10 mouse cellular contexts compared by ENCODE assay signal in the genomic region with DNA sequence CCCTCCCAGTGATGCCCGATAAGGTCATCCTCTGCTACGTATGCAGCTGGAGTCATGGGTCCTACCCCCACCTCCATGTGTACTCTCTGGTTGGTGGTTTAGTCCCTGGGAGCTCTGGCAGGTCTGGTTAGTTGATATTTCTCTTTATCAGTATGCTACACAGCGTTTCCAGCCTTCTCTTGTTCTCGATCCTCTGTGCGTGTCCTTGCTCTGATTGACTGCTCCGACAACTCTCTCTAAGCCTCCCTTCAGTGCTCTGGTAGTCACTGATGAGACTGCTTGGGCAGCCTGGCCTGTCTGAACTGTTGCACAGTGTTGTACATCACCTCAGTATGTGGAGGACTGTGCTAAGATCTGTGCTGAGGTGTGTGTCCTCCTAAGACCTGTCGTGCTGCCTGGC.
DNase-seq lines count a peak whose midpoint lies in the region; ATAC-seq and TF ChIP-seq lines count a peak whose summit lies in the region.
"Had no signal": no experiment of that assay in that cellular context is flagged by ENCODE, and none has a peak within 500 bp of the region (broad histone marks: within the 10 kb centered on the region; RNA-seq: fewer than 3 reads in every experiment).

No protein-coding gene starts in this region.

- no peaks in the 10 kb centered on the region for H3K9me3 ChIP-seq in forebrain, embryonic 11.5 days (ENCODE audit: control insufficient read depth, low read length)
- H3K9me3 ChIP-seq in forebrain, embryonic 16.5 days (ENCODE audit: control insufficient read depth, low read length) = no peaks in the 10 kb centered on the region
- H3K9me3 ChIP-seq in limb, embryonic 10.5 days (replicated peaks) = no peaks in the 10 kb centered on the region
- 0 out of 2 replicates have a peak, but pooled peaks cover 2% of the 10 kb centered on the region for H3K9me3 ChIP-seq in midbrain, embryonic 13.5 days
- H3K9me3 ChIP-seq: heart, embryonic 10.5 days had no signal

- no peak overlapping the region for H3K4me2 ChIP-seq in forebrain, embryonic 11.5 days (ENCODE audit: low read depth, low read length, severe bottlenecking)
- H3K4me2 ChIP-seq in forebrain, embryonic 16.5 days (ENCODE audit: low read length) = no peak overlapping the region
- no peak overlapping the region for H3K4me2 ChIP-seq in midbrain, embryonic 13.5 days (replicated peaks)

- H3K27me3 ChIP-seq in forebrain, embryonic 11.5 days (ENCODE audit: control insufficient read depth, insufficient read depth, low read length) = no peaks in the 10 kb centered on the region
- no peaks in the 10 kb centered on the region for H3K27me3 ChIP-seq in forebrain, embryonic 16.5 days (replicated peaks; ENCODE audit: control insufficient read depth, insufficient read depth, low read length)
- H3K27me3 ChIP-seq in limb, embryonic 10.5 days (ENCODE audit: low read depth, poor library complexity, severe bottlenecking) = no peaks in the 10 kb centered on the region
- no peaks in the 10 kb centered on the region for H3K27me3 ChIP-seq in midbrain, embryonic 13.5 days

- no peak overlapping the region for H3K4me3 ChIP-seq in forebrain, embryonic 11.5 days (ENCODE audit: low read depth, low read length)
- no peak overlapping the region for H3K4me3 ChIP-seq in forebrain, embryonic 16.5 days (replicated peaks; ENCODE audit: low read length)
- H3K4me3 ChIP-seq in limb, embryonic 10.5 days = no peak overlapping the region
- no peak overlapping the region for H3K4me3 ChIP-seq in midbrain, embryonic 13.5 days (replicated peaks)
- H3K4me3 ChIP-seq in layer of hippocampus, adult 2 months = no peak overlapping the region
- H3K4me3 ChIP-seq: heart, embryonic 10.5 days had no signal

- peaks cover 9% of the 10 kb centered on the region; the same call in 1 of the 2 replicates for H3K4me1 ChIP-seq in forebrain, embryonic 11.5 days (replicated peaks; ENCODE audit: control insufficient read depth, insufficient read depth, low read length)
- H3K4me1 ChIP-seq in forebrain, embryonic 16.5 days (replicated peaks; ENCODE audit: control insufficient read depth, insufficient read depth, low read length) = peaks cover 5% of the 10 kb centered on the region
- H3K4me1 ChIP-seq in limb, embryonic 10.5 days = peaks cover 10% of the 10 kb centered on the region
- H3K4me1 ChIP-seq in midbrain, embryonic 13.5 days (replicated peaks) = peaks cover 13% of the 10 kb centered on the region
- H3K4me1 ChIP-seq: heart, embryonic 10.5 days had no signal

- no peak overlapping the region for H3K9ac ChIP-seq in forebrain, embryonic 11.5 days (ENCODE audit: low read length)
- no peak overlapping the region for H3K9ac ChIP-seq in forebrain, embryonic 16.5 days (replicated peaks; ENCODE audit: low read depth, low read length)
- H3K9ac ChIP-seq in midbrain, embryonic 13.5 days (replicated peaks) = no peak overlapping the region

- WGBS in forebrain, embryonic 11.5 days = 76% methylated on average over 7 of the region's 7 CpGs
- WGBS in forebrain, embryonic 16.5 days = 64% methylated on average over 7 of the region's 7 CpGs
- 89% methylated on average over 7 of the region's 7 CpGs for WGBS in limb, embryonic 10.5 days
- WGBS in midbrain, embryonic 13.5 days = 42% methylated on average over 7 of the region's 7 CpGs

- H3K36me3 ChIP-seq in forebrain, embryonic 11.5 days (ENCODE audit: control insufficient read depth, insufficient read depth, low read length) = no peaks in the 10 kb centered on the region
- no peaks in the 10 kb centered on the region for H3K36me3 ChIP-seq in forebrain, embryonic 16.5 days (ENCODE audit: control insufficient read depth, insufficient read depth)
- no peaks in the 10 kb centered on the region for H3K36me3 ChIP-seq in limb, embryonic 10.5 days
- H3K36me3 ChIP-seq in midbrain, embryonic 13.5 days = no peaks in the 10 kb centered on the region
- H3K36me3 ChIP-seq: heart, embryonic 10.5 days had no signal

- no peak for TF ChIP-seq CTCF in layer of hippocampus, adult 2 months (conservative IDR thresholded peaks at IDR 0.05)

- no peak for DNase-seq in forebrain, embryonic 11.5 days (ENCODE audit: low spot score)
- DNase-seq in c-Kit-positive CD71-positive TER-119-negative erythroid progenitor cells, embryonic 14.5 days (ENCODE audit: low read depth) = peak; percentile 35
- peak; percentile 29 for DNase-seq in limb, embryonic 10.5 days (ENCODE audit: low spot score)
- no peak for DNase-seq in spleen, postnatal 36 days (ENCODE audit: low spot score in 2 of 2)
- DNase-seq in cerebellum, postnatal 36 days = no peak
- no peak for DNase-seq in layer of hippocampus, adult 2 months (ENCODE audit: low spot score in 2 of 2)

- H3K27ac ChIP-seq in forebrain, embryonic 11.5 days (ENCODE audit: low read depth, low read length) = no peak overlapping the region
- no peak overlapping the region for H3K27ac ChIP-seq in forebrain, embryonic 16.5 days (ENCODE audit: low read length)
- H3K27ac ChIP-seq in limb, embryonic 10.5 days = no peak overlapping the region
- H3K27ac ChIP-seq in midbrain, embryonic 13.5 days = peak overlapping the region; percentile 35
- H3K27ac ChIP-seq in layer of hippocampus, adult 2 months = no peak overlapping the region

- ATAC-seq in forebrain, embryonic 11.5 days (replicated peaks; ENCODE audit: low FRiP score) = peak; percentile 29
- no peak for ATAC-seq in forebrain, embryonic 16.5 days
- ATAC-seq in midbrain, embryonic 13.5 days = peak; percentile 63
- ATAC-seq: Patski had no signal

Comparison
In these comparisons a context has a peak if more than half of its experiments do, and no peak if none do; other contexts are left out.
1. DNase-seq: peak in c-Kit-positive CD71-positive TER-119-negative erythroid progenitor cells, embryonic 14.5 days (single experiment) and limb, embryonic 10.5 days (single experiment); none in forebrain, embryonic 11.5 days (single experiment), spleen, postnatal 36 days (0 of 2), cerebellum, postnatal 36 days (0 of 2) and layer of hippocampus, adult 2 months (0 of 2).